Mouse (Mus musculus) cerebellum, postnatal 25 days (tissue): ENCODE measurements around the gene Zfand4.

Source experiments
- DNase-seq, 2 experiments: peaks; one replicate each; pipeline ENCODE4 v3.0.0; 2021; ENCODE audit warnings: mixed read lengths in 2 of 2

Zfand4 gene

GRCm38 (mm10) chr6:116378892-116379291, 114.9 kb downstream of the Zfand4 start:
- DNase-seq, result no peak
